Mouse (Mus musculus) fibroblast of lung, adult 2 months (primary cell): Measurements from ENCODE around the gene Pgm5.
A peak's percentile ranks its signal among the peaks of the same experiment; 100 is the strongest.
"Not testable (repeated sequence)": the region's sequence is repeated elsewhere in the genome, so short reads cannot be mapped to it uniquely, and the experiment has no call there.

Source experiments
- DNase-seq: peaks from one replicate; pipeline ENCODE4 v3.0.0-alpha.2; 2011; ENCODE audit warnings: low read depth

The Pgm5 gene

GRCm38 (mm10) chr19:24861612-24862451 is at the start of gene Pgm5:
Gene Pgm5, minus strand, starts transcription at chr19:24861855.
- DNase-seq = no peak

DNA sequence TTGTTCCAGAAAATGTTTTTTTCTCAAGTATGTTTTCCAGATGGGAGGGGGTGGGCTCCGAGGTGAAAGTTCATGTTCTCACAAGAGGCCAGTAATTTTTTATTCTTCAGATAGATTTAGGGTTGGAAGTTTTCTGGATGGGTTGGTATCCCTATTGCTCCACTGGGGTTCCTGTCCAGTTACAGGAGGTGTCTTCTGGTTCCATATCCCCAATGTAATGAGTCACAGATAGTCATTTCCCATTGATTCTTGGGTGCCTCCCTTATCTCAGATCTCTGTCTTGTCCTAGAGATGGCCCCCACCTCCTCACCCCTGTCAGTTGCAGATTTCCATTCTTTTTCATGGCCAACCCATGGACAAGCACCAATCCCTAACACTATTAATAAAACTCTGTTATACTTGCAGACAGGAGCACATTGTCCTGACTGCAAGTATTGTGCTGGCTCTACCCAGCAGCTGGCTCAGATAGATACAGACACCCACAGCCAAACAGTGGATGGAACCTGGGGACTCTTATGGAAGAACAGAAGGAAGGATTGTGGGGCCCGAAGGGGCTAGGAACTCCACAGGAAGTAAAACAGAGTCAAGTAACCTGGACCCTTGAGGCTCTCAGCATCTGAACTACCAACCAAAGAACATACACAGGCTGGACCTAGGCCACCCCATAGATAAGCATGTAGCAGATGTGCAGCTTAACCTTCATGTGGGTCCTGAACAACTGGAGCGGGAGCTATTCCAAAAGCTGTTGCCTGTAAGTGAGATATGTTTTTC is 46.9 kb upstream of the Pgm5 start:
- no peak for DNase-seq

DNA sequence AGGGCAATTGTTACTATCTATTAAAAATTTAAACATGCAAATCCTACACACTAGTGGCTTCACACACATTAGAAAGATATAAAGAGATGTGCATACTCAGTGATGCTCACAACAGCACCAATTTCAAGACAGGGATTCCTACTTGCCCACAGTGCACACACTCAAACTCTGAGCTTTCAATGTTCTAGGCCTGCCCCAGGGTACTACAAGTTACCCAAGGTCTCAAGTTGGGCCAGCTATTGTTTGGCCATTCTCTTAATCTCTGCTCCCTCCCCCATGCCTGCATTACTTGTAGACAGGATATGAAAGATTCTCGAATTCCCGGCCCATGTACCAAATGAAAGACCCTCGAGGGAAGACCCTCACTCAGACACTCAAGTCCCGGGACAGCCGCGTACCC is 46.0 kb upstream of the Pgm5 start:
- no peak for DNase-seq

GRCm38 (mm10) chr19:24902821-24903220 is 41.2 kb upstream of the Pgm5 start:
- no peak for DNase-seq

GRCm38 (mm10) chr19:24902256-24902655 is 40.6 kb upstream of the Pgm5 start:
- no peak for DNase-seq

DNA sequence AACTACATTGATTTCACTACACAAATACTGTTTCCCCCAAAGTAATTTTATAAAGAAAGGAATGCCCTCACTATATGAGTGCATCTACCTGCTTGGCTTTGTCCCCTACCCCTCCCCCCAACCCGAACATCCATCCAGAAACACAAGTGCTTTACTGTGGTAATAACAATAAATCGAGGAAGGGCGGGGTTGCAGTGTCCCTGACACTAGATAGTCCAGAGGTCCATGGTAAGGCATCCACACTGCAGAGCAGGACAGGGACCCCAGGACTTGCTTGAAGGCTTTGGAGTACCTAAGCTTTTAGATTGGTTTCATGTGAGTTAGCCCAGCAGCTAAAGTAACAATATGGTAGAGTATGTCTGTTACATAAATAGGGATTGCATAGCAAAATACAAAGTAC is 40.0 kb upstream of the Pgm5 start:
- no peak for DNase-seq

GRCm38 (mm10) chr19:24900581-24901220 is 39.0 kb upstream of the Pgm5 start, which contains the start of gene Foxd4:
Gene Foxd4, minus strand, starts transcription at chr19:24901197.
- DNase-seq = no peak

DNA sequence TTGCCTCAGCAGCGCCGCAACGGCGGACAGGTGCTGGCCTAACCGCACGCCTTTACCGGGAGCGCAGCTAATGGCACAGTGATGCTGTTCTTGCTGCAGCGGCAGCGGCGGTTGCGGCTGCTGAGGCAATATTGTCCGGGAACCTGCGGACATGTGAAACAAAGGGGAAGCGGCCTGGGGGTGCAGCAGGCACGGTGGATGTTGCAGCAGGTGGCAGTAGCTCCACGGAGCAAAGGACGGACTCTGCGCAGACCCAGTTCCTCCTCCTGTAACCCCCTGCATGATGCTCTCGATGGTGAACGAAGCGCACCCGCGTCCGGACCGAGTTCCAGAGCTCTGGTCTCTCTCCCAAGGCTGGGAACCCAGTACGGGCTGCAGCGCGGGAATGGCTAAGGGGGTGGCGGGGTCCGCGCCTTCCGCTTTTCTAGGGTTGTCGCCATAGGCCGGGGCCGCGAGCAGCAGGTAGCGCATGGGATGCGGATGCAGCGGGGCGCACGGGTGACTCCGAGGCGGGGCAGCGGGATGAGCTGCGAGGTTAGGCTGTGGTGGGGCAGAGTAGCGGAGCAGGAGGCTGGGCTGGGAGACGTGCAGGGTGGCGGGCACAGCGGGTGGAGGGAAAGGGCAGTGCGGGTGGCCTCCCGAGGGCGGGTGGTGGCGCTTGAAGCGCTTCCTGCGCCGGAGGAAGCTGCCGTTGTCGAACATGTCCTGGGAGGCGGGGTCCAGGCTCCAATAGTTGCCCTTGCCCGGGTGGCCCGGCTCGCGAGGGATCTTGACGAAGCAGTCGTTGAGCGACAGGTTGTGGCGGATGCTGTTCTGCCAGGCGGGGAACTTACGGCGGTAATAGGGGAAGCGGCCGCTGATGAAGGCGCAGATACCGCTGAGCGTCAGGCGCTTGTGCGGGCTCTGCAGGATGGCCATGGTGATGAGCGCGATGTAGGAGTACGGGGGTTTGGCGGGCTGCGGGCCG is 38.2 kb upstream of the Pgm5 start:
- no peak for DNase-seq

GRCm38 (mm10) chr19:24898737-24899577 is 37.3 kb upstream of the Pgm5 start:
- DNase-seq = no peak

DNA sequence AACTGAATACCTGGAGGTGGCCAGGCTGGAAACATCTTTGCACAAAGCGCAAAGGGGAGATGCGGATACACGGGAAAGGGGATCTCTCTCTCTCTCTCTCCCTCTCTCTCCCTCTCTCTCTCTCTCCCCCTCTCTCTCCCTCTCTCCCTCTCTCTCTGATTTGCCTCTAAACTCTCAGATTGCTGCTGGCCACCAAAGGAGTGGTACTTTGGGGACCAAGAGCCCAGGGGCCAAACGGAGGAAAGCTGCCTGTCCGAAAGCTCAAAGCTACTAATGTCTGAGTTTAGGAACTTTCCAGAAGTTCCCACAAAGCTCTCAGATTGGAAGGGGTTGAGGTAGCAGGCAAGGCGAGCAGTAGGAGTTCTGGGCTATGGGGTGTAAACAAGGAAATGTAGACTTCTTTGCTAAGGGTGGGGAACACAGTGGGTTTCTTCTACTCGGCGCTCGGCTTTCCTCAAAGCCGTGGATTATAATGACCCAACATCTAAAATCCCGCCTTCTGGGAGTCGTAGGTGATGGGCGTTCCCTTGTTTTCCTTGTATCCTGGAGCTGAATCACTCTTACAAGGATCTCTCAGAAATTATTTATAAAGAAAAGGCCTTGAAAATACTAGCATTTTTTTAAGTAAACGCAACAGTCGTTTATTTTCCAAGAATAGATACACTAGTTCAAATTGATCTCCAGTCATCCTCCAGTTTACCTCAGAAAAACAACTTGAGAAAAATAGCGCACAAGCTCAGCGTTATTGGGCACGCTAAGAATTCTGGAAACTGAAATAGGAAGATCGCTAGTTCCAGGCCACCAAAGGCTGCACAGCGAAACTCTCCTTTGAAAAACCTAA is 36.5 kb upstream of the Pgm5 start:
- no peak for DNase-seq

- DNase-seq = no peak
Measured at GRCm38 (mm10) chr19:24897006-24897895, 35.6 kb upstream of the Pgm5 start.

GRCm38 (mm10) chr19:24896536-24896935 is 34.9 kb upstream of the Pgm5 start:
- DNase-seq = no peak

DNA sequence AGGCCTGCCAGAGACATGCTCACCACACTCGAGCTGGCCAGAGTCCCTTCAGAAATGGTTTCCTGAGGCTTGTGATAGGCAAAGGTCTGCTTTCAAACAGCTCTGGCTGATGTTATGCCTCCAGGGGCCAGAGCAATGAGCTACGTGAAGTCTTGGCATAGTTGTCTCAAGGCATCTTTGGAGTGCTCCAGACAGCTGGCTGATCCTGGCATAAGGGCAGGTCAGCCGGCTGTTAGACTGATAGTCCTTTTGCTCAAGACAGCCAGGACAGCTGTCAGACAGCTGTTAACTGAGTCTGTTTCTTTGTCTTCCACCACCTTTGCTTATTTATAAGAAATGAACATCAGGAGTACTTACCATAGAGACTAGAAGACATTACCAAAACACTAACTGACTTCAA is 25.2 kb upstream of the Pgm5 start:
- DNase-seq = no peak

GRCm38 (mm10) chr19:24885504-24885903 is 23.8 kb upstream of the Pgm5 start:
- DNase-seq = peak; percentile 27

DNA sequence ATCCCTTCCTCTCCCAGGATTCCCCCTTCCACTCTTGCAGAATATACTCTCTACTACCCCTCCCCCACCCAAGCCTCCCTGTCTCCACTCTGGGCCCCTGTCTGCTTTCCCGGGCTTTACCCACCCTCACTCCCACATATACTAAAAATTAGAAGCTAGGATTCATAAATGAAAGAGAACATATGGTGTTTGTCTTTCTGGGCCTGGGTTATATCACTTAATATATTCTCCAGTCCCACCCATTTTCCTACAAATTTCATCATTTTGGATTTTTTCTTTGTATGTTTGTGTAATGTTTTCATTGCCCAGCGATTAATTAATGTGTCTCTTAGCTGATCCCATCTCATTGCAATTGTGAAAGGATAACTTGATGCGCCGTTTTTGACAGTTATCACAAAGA is 19.6 kb upstream of the Pgm5 start:
- DNase-seq = no peak

- not testable (repeated sequence) for DNase-seq
Measured at GRCm38 (mm10) chr19:24875129-24875870, 13.6 kb upstream of the Pgm5 start, which contains the start of gene Gm10053. Gene Gm10053, plus strand, starts transcription at chr19:24875686.

GRCm38 (mm10) chr19:24873873-24874272 is 12.2 kb upstream of the Pgm5 start:
- DNase-seq = no peak
